Mouse (Mus musculus): Measurements from ENCODE around the gene Smoc1. TPM values are rescaled to one million over a fixed set of nuclear protein-coding genes. Genes with fewer than 3 reads are reported as not detected.

Smoc1 gene
- polyA plus RNA-seq, 1 experiment from 2014 or later: 1.6 TPM

DNA sequence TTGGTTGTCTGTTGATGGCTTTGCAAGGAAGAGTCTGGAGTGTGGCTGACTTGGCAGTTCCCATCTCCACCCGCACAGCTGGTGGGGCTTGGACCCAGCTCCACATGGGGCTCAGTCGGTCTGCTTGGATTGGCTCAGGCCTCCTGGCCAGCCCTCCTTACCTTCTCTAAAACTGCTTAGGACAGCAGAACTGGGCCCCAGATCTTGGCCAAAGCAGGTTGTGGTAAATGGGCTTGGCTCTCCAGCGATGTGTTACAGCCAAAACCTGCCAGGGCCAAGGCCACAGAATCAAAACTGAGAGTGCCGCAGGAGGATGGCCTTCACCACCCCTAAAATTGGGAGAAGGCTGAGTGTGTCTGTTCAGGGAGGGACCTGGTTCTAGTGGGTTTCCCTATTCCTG, 147.3 kb downstream of the Smoc1 start:
- no peak overlapping the region for H3K4me2 ChIP-seq (ENCODE audit: low read depth, low read length)
- no peak overlapping the region for H3K27ac ChIP-seq (ENCODE audit: low read length)
- no peak for ATAC-seq (ENCODE audit: low read depth)
- H3K36me3 ChIP-seq (ENCODE audit: control insufficient read depth, insufficient read depth, low read length): no peaks in the 10 kb centered on the region
- no peak overlapping the region for H3K4me3 ChIP-seq (ENCODE audit: low read length)
- no peaks in the 10 kb centered on the region for H3K9me3 ChIP-seq (ENCODE audit: control insufficient read depth, low read length)
- no peaks in the 10 kb centered on the region for H3K27me3 ChIP-seq (ENCODE audit: control insufficient read depth, insufficient read depth, low read depth, low read length)
- no peak overlapping the region for H3K9ac ChIP-seq (ENCODE audit: low read length)
- WGBS: 80% methylated on average over 4 of the region's 4 CpGs
- no peaks in the 10 kb centered on the region for H3K4me1 ChIP-seq (replicated peaks; ENCODE audit: control insufficient read depth, insufficient read depth, low read length)

DNA sequence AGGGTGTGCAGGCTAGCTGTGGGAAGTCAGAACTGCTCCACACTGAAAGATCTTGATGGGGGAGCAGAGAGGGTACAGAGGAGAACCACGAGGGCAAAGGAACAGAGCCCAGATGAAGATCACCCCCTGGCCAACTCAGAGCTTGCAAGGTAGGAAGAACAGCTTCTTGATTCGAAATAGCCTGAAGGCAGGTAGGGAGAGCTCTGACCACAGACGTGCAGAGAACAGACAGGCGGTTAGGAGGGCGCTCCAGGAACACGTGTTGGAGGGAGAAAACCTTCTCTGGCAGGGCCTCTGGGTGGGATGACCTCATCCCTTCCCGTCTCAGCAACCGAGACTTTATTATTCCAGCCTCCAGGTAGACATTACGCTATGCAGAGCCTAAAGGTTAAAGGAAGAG, 148.6 kb downstream of the Smoc1 start:
- no peaks in the 10 kb centered on the region for H3K27me3 ChIP-seq (ENCODE audit: control insufficient read depth, insufficient read depth, low read depth, low read length)
- H3K9me3 ChIP-seq (ENCODE audit: control insufficient read depth, low read length): no peaks in the 10 kb centered on the region
- no peak overlapping the region for H3K9ac ChIP-seq (ENCODE audit: low read length)
- no peak for ATAC-seq (ENCODE audit: low read depth)
- no peaks in the 10 kb centered on the region for H3K36me3 ChIP-seq (ENCODE audit: control insufficient read depth, insufficient read depth, low read length)
- WGBS: 59% methylated on average over 9 of the region's 9 CpGs
- H3K4me2 ChIP-seq (ENCODE audit: low read depth, low read length): no peak overlapping the region
- no peak overlapping the region for H3K27ac ChIP-seq (ENCODE audit: low read length)
- no peaks in the 10 kb centered on the region for H3K4me1 ChIP-seq (replicated peaks; ENCODE audit: control insufficient read depth, insufficient read depth, low read length)
- H3K4me3 ChIP-seq (ENCODE audit: low read length): no peak overlapping the region

DNA sequence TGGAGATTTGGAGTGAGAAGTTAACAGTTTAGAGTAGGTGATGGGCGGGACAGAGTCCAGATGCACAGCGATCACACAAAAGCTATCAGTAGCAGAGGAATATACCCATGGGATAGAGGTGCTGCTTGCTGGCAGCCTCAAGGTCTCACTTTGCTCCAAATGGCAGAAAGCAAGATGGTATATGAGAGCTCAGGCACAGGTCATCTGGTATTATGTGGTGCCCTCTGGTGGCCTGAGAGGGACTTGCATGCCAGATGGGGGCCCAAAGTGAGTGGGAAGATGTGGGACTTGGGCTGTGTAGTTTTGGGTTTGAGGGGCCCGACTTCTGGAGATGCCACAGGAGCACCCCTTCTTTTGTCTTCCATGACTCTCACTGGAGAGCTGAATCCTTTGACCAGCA, 155.5 kb downstream of the Smoc1 start:
- 53% methylated on average over 3 of the region's 3 CpGs for WGBS
- no peak overlapping the region for H3K9ac ChIP-seq (ENCODE audit: low read length)
- H3K9me3 ChIP-seq (ENCODE audit: control insufficient read depth, low read length): no peaks in the 10 kb centered on the region
- H3K36me3 ChIP-seq (ENCODE audit: control insufficient read depth, insufficient read depth, low read length): no peaks in the 10 kb centered on the region
- no peak overlapping the region for H3K27ac ChIP-seq (ENCODE audit: low read length)
- H3K4me1 ChIP-seq (replicated peaks; ENCODE audit: control insufficient read depth, insufficient read depth, low read length): no peaks in the 10 kb centered on the region
- no peak overlapping the region for H3K4me3 ChIP-seq (ENCODE audit: low read length)
- no peak for ATAC-seq (ENCODE audit: low read depth)
- H3K4me2 ChIP-seq (ENCODE audit: low read depth, low read length): no peak overlapping the region
- no peaks in the 10 kb centered on the region for H3K27me3 ChIP-seq (ENCODE audit: control insufficient read depth, insufficient read depth, low read depth, low read length)

DNA sequence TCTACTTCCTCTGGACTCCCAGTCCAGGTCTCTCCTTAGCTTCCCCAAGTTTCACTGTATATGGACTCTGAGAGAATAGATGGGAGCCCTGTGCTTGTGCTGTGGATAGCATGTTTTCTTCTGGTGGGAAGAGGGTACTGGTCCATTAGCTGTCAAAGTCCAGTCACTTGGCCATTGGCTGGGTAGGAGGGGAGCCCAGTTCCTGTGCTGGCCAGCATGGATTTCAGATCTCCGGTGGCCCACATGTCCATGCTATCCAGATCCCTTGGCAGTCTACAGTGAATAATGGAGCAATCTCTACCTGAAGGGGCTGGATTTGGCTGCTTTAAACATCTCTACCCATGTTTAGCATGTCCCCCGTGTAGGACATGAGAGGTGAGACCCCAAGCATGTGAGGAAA, 158.4 kb downstream of the Smoc1 start:
- H3K27me3 ChIP-seq (ENCODE audit: control insufficient read depth, insufficient read depth, low read depth, low read length): no peaks in the 10 kb centered on the region
- no peak overlapping the region for H3K4me3 ChIP-seq (ENCODE audit: low read length)
- no peaks in the 10 kb centered on the region for H3K4me1 ChIP-seq (replicated peaks; ENCODE audit: control insufficient read depth, insufficient read depth, low read length)
- no peak overlapping the region for H3K9ac ChIP-seq (ENCODE audit: low read length)
- no peaks in the 10 kb centered on the region for H3K9me3 ChIP-seq (ENCODE audit: control insufficient read depth, low read length)
- 87% methylated on average over 2 of the region's 2 CpGs for WGBS
- no peak overlapping the region for H3K27ac ChIP-seq (ENCODE audit: low read length)
- no peak for ATAC-seq (ENCODE audit: low read depth)
- H3K4me2 ChIP-seq (ENCODE audit: low read depth, low read length): no peak overlapping the region
- no peaks in the 10 kb centered on the region for H3K36me3 ChIP-seq (ENCODE audit: control insufficient read depth, insufficient read depth, low read length)

DNA sequence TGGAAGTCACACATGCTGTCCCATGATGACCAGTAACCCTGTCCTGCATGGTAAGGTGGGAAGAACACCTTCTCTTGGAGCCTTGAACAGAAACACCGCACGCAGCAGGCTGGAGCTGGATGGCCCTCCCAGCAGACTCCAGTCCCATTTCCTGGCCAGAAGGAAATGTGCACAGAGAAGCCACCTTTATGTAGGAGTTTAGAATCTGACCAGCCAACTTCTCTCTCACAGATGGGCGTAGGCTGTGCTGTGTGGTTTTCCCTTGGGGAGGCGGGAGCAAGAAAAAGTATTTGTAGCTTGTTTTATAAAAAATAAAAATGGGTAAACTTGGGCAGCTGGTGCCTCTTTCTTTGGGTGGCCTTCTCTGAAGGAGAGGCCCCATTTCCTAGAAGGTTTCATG, 159.5 kb downstream of the Smoc1 start:
- Histone ChIP-seq H3K4me2 (ENCODE audit: low read depth, low read length) (no peak overlapping the region), H3K36me3 (ENCODE audit: control insufficient read depth, insufficient read depth, low read length) (no peaks in the 10 kb centered on the region), H3K27ac (ENCODE audit: low read length) (no peak overlapping the region), H3K9ac (ENCODE audit: low read length) (no peak overlapping the region), H3K4me3 (ENCODE audit: low read length) (no peak overlapping the region), H3K4me1 (replicated peaks; ENCODE audit: control insufficient read depth, insufficient read depth, low read length) (no peaks in the 10 kb centered on the region), H3K9me3 (ENCODE audit: control insufficient read depth, low read length) (no peaks in the 10 kb centered on the region), H3K27me3 (ENCODE audit: control insufficient read depth, insufficient read depth, low read depth, low read length) (no peaks in the 10 kb centered on the region)
- ATAC-seq (ENCODE audit: low read depth): no peak
- 83% methylated on average over 4 of the region's 4 CpGs for WGBS

DNA sequence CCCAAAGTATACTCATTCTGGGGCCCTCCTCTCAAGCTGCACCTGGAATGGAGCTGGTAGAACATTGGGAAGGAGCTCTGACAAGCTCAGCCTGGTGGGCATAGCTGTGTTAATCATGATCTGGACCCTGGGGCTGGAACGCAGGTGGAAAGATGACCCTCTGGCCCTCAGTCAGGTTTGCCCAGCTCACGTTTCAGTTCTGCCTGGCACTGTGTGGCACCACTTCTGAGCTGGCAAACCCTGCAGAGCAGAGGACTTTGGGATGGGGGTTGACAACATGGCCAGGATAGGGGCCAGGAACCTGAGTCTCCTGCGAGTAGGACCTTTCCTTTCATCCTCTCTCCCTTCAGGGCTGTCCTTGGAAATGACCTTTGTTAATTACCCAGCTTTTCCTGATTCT, 160.1 kb downstream of the Smoc1 start:
- Histone ChIP-seq H3K4me2 (ENCODE audit: low read depth, low read length) (no peak overlapping the region), H3K27me3 (ENCODE audit: control insufficient read depth, insufficient read depth, low read depth, low read length) (no peaks in the 10 kb centered on the region), H3K9ac (ENCODE audit: low read length) (no peak overlapping the region), H3K4me1 (replicated peaks; ENCODE audit: control insufficient read depth, insufficient read depth, low read length) (no peaks in the 10 kb centered on the region), H3K9me3 (ENCODE audit: control insufficient read depth, low read length) (no peaks in the 10 kb centered on the region), H3K4me3 (ENCODE audit: low read length) (no peak overlapping the region), H3K27ac (ENCODE audit: low read length) (no peak overlapping the region), H3K36me3 (ENCODE audit: control insufficient read depth, insufficient read depth, low read length) (no peaks in the 10 kb centered on the region)
- ATAC-seq (ENCODE audit: low read depth): no peak
- WGBS: 68% methylated on average over 3 of the region's 3 CpGs

DNA sequence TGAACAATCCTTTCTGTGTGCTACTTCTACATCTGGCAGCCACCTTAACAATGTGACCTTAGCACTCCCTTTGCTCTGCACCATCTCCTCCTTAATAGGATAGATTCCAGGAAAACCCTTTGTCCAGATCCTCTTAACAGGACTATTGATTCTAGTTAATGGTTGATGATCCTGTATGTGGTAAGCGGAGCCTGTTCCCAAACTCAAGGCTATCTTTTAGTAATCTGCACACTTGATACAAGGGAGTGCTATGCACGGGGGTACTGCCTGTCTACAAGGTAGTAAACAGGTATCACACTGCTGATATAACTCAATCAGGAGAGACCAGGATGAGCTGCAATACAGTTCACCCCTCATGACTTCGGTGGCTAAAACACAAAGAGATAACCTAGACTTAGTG, 161.8 kb downstream of the Smoc1 start:
- ATAC-seq (ENCODE audit: low read depth): no peak
- 71% methylated on average over 3 of the region's 3 CpGs for WGBS

DNA sequence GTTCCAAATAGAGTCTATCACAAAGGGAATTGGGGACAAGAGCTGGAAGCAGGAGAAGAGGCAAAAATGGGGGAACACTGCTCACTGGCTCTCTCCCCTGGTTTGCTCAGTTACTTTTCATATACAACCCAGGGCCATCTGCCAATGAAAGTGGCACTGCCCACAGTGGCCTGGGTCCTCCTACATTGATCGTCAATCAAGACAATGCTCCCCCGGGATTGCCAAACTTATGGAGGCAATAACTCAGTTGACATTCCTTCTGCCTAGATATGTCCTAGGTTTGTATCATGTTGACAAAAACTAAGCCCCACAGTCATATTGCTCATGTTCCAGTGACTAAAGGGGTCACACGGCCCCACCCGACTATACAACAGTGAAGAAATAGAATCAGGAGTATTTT, 162.4 kb downstream of the Smoc1 start:
- Histone ChIP-seq H3K9ac (ENCODE audit: low read length) (no peak overlapping the region), H3K4me2 (ENCODE audit: low read depth, low read length) (no peak overlapping the region), H3K27ac (ENCODE audit: low read length) (no peak overlapping the region), H3K4me3 (ENCODE audit: low read length) (no peak overlapping the region), H3K9me3 (ENCODE audit: control insufficient read depth, low read length) (no peaks in the 10 kb centered on the region), H3K27me3 (ENCODE audit: control insufficient read depth, insufficient read depth, low read depth, low read length) (no peaks in the 10 kb centered on the region), H3K36me3 (ENCODE audit: control insufficient read depth, insufficient read depth, low read length) (no peaks in the 10 kb centered on the region), H3K4me1 (replicated peaks; ENCODE audit: control insufficient read depth, insufficient read depth, low read length) (no peaks in the 10 kb centered on the region)
- WGBS: 90% methylated on average over 4 of the region's 4 CpGs
- no peak for ATAC-seq (ENCODE audit: low read depth)

More for the DNA sequence above, 161.8 kb downstream of the Smoc1 start:
- H3K4me1 ChIP-seq (replicated peaks; ENCODE audit: control insufficient read depth, insufficient read depth, low read length): no peaks in the 10 kb centered on the region
- no peaks in the 10 kb centered on the region for H3K9me3 ChIP-seq (ENCODE audit: control insufficient read depth, low read length)
- no peak overlapping the region for H3K27ac ChIP-seq (ENCODE audit: low read length)
- no peak overlapping the region for H3K4me2 ChIP-seq (ENCODE audit: low read depth, low read length)
- no peaks in the 10 kb centered on the region for H3K27me3 ChIP-seq (ENCODE audit: control insufficient read depth, insufficient read depth, low read depth, low read length)
- H3K4me3 ChIP-seq (ENCODE audit: low read length): no peak overlapping the region
- H3K36me3 ChIP-seq (ENCODE audit: control insufficient read depth, insufficient read depth, low read length): no peaks in the 10 kb centered on the region
- H3K9ac ChIP-seq (ENCODE audit: low read length): no peak overlapping the region

DNA sequence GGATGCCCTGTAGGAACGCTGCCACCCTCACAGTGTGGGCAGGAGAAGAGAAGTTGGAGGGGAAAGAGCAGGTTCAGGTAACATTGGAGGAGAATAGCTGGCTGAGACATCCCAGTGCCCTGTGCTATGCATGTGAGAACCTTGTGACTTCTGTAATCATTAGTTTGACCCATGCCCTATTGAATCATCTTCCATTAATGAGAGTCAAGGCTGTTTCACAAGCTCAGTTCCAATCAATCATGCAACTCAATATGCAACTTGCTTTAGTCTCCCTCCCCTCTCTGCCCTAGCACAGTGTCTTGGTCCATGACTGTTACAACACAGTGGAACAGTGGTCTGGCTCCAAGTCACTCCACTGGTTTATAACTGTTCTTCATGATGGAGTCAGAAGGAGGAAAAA, 163.0 kb downstream of the Smoc1 start:
- Histone ChIP-seq H3K9me3 (ENCODE audit: control insufficient read depth, low read length) (no peaks in the 10 kb centered on the region), H3K4me1 (replicated peaks; ENCODE audit: control insufficient read depth, insufficient read depth, low read length) (no peaks in the 10 kb centered on the region), H3K36me3 (ENCODE audit: control insufficient read depth, insufficient read depth, low read length) (no peaks in the 10 kb centered on the region), H3K4me3 (ENCODE audit: low read length) (no peak overlapping the region), H3K27me3 (ENCODE audit: control insufficient read depth, insufficient read depth, low read depth, low read length) (no peaks in the 10 kb centered on the region), H3K27ac (ENCODE audit: low read length) (no peak overlapping the region), H3K4me2 (ENCODE audit: low read depth, low read length) (no peak overlapping the region), H3K9ac (ENCODE audit: low read length) (no peak overlapping the region)
- 81% methylated on average over 1 of the region's 1 CpGs for WGBS
- ATAC-seq (ENCODE audit: low read depth): no peak

DNA sequence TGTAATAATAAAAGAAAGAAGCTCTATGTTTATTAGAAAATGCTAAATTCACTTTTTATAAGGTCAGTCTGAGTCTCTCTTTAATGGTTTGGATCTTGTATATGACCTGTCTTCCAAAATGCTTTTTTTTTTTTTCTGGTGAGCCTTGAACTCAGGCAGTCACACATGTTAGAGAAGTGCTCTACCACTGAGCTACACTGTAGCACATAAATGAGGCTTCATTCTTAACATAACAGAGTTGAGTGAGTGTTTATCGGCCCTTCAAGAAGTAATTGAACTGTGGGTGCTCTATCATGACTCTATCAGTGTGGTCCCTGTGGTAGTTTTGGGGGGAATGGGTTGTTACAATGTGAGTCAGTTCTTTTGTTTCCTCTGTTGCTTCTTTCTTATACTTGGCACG, 167.4 kb downstream of the Smoc1 start:
- H3K4me1 ChIP-seq (replicated peaks; ENCODE audit: control insufficient read depth, insufficient read depth, low read length): no peaks in the 10 kb centered on the region
- H3K9me3 ChIP-seq (ENCODE audit: control insufficient read depth, low read length): no peaks in the 10 kb centered on the region
- no peaks in the 10 kb centered on the region for H3K36me3 ChIP-seq (ENCODE audit: control insufficient read depth, insufficient read depth, low read length)
- WGBS: 63% methylated on average over 2 of the region's 2 CpGs
- H3K9ac ChIP-seq (ENCODE audit: low read length): no peak overlapping the region
- no peak overlapping the region for H3K4me2 ChIP-seq (ENCODE audit: low read depth, low read length)
- no peak overlapping the region for H3K27ac ChIP-seq (ENCODE audit: low read length)
- H3K4me3 ChIP-seq (ENCODE audit: low read length): no peak overlapping the region
- no peaks in the 10 kb centered on the region for H3K27me3 ChIP-seq (ENCODE audit: control insufficient read depth, insufficient read depth, low read depth, low read length)
- no peak for ATAC-seq (ENCODE audit: low read depth)

Measured in lung, embryonic 16.5 days (tissue).